Mouse (Mus musculus): ENCODE data around the gene Dazap1. TPM values are rescaled to one million over a fixed set of nuclear protein-coding genes. Genes with fewer than 3 reads are reported as not detected.

Gene Dazap1
- total RNA-seq, 2 experiments from 2014 or later: 49.9 to 51.0 TPM

DNA sequence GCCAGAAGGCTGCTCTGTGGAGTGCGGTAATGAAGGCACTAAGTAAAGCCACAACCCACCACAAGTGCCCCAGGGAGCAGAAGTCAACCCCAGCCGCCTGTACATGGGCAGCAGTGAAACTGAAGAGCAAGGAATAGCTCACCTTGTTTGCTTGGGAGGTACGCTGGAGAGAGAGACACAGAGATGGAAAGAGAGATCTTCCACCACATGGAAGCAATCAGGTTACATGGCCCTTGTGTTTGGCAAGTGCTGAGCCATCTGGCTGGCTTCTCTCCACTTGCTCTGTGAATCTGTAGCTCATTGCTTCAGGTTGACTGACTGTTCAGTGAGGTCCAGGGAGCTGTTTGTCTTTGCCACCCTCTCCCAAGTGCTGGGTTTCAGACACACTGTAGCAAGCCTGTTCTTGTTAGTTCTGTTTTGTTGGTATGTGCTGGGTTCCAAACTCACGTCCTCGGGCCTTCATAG is 71.3 kb downstream of the Dazap1 start:
- no peak for DNase-seq
- intact Hi-C loops (cut with DNase I; ENCODE audit: low total_unique reads): no loop called here

DNA sequence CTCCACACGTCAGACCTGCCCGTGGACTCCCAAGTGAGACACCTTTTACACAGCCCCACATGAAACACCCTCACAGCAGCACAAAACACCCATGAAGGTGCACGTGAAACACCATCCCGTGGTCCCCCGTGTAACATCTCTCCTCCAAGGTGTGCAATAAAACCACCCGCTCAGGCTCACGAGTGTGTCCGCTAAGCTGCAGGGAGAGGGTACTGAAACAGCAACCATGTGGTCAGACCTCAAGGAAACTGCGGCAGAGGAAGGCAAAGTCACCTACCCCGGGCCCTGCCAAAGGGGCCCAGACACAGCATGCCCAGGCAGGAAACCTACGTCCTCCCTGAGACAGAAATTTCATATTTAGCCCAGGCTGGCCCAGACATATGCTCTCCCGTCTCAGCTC is 75.0 kb downstream of the Dazap1 start:
- intact Hi-C loops (cut with DNase I; ENCODE audit: low total_unique reads): no loop called here
- DNase-seq: no peak

Small RNA genes lying within 50 kb of the gene (microRNA-seq; reads per million reads assigned to microRNA genes)
- gene Mir6911: 0 to 0.32 reads per million in 2 experiments

Other genes starting within 250 kb of the Dazap1 start
- 1 to 10 TPM; 1.7 to 1.9 TPM for gene Arhgap45, start 244.8 kb upstream of the Dazap1 start, total RNA-seq (2021)
- gene Polr2e, start 221.7 kb upstream of the Dazap1 start, total RNA-seq (2021): 10 to 100 TPM; 45.3 to 55.6 TPM
- gene Gpx4, start 214.3 kb upstream of the Dazap1 start, total RNA-seq (2021): 100 to 1,000 TPM; 389 TPM
- gene Sbno2, start 155.9 kb upstream of the Dazap1 start, total RNA-seq (2021): 1 to 10 TPM; 6.2 to 6.3 TPM
- gene Stk11, start 145.7 kb upstream of the Dazap1 start, total RNA-seq (2021): 10 to 100 TPM; 87.6 to 98.0 TPM
- 100 to 1,000 TPM; 657 to 736 TPM for gene Atp5d, start 122.9 kb upstream of the Dazap1 start, total RNA-seq (2021)
- 1 to 10 TPM; 1.6 TPM for gene Cbarp, start 120.7 kb upstream of the Dazap1 start, total RNA-seq (2021)
- gene Midn, start 113.2 kb upstream of the Dazap1 start, total RNA-seq (2021): 10 to 100 TPM; 40.3 to 43.6 TPM
- gene Cirbp, start 95.5 kb upstream of the Dazap1 start, total RNA-seq (2021): 10 to 100 TPM; 41.4 to 41.5 TPM
- 1 to 10 TPM; 3.3 to 4.2 TPM for gene 1600002K03Rik, start 88.5 kb upstream of the Dazap1 start, total RNA-seq (2021)
- under 1 TPM; 0.58 to 0.98 TPM for gene Efna2, start 82.0 kb upstream of the Dazap1 start, total RNA-seq (2021)
- 10 to 100 TPM; 15.2 to 19.4 TPM for gene Mum1, start 35.1 kb upstream of the Dazap1 start, total RNA-seq (2021)
- gene Ndufs7, start 12.4 kb upstream of the Dazap1 start, total RNA-seq (2021): 100 to 1,000 TPM; 423 to 474 TPM
- 100 to 1,000 TPM; 232 to 267 TPM for gene Gamt, start 474 bp upstream of the Dazap1 start, total RNA-seq (2021)
- 100 to 1,000 TPM; 741 to 829 TPM for gene Rps15, start 31.0 kb downstream of the Dazap1 start, total RNA-seq (2021)
- 1 to 10 TPM in 1 of 2 experiments, under 1 TPM in 1; 0.93 to 1.2 TPM for gene Apc2, start 34.5 kb downstream of the Dazap1 start, total RNA-seq (2021)
- 1 to 10 TPM; 7.6 to 8.3 TPM for gene 2310011J03Rik, start 59.1 kb downstream of the Dazap1 start, total RNA-seq (2021)
- gene Pcsk4, start 68.0 kb downstream of the Dazap1 start, total RNA-seq (2021): 1 to 10 TPM in 1 of 2 experiments, under 1 TPM in 1; 0.53 to 1.2 TPM
- 1 to 10 TPM; 1.9 to 2.5 TPM for gene Reep6, start 68.5 kb downstream of the Dazap1 start, total RNA-seq (2021)
- gene Adamtsl5, start 86.9 kb downstream of the Dazap1 start, total RNA-seq (2021): 10 to 100 TPM; 24.2 to 26.1 TPM
- under 1 TPM; 0.12 to 0.13 TPM for gene Plk5, start 95.0 kb downstream of the Dazap1 start, total RNA-seq (2021)
- 1 to 10 TPM; 5.2 to 6.0 TPM for gene Mex3d, start 126.2 kb downstream of the Dazap1 start, total RNA-seq (2021)
- 100 to 1,000 TPM in 1 of 2 experiments, 10 to 100 TPM in 1; 81.0 to 102 TPM for gene Mbd3, start 138.1 kb downstream of the Dazap1 start, total RNA-seq (2021)
- 100 to 1,000 TPM; 793 to 884 TPM for gene Uqcr11, start 145.3 kb downstream of the Dazap1 start, total RNA-seq (2021)
- 10 to 100 TPM; 18.1 to 24.6 TPM for gene Tcf3, start 172.2 kb downstream of the Dazap1 start, total RNA-seq (2021)
- not detected for gene Onecut3, start 233.3 kb downstream of the Dazap1 start, total RNA-seq (2021)